Mouse (Mus musculus) lung, postnatal 4 days (tissue): ENCODE measurements around the gene Alpl.

ENCODE experiments used
- DNase-seq, 2 experiments: peaks; one replicate each; pipeline ENCODE4 v3.0.0; 2021

Gene Alpl

GRCm38 (mm10) chr4:137768831-137769230 lies 27.4 kb downstream of the Alpl start:
- DNase-seq, result no peak

- no peak for DNase-seq
These were observed 27.8 kb downstream of the Alpl start for GRCm38 (mm10) chr4:137768381-137768780.

GRCm38 (mm10) chr4:137766365-137766764 lies 29.8 kb downstream of the Alpl start:
- DNase-seq, result no peak

GRCm38 (mm10) chr4:137765554-137765971 lies 30.6 kb downstream of the Alpl start:
- no peak for DNase-seq

GRCm38 (mm10) chr4:137764621-137765020 lies 31.6 kb downstream of the Alpl start:
- DNase-seq, result no peak

- DNase-seq, result peak in 1 of 2 experiments; percentile 53
These were observed 32.2 kb downstream of the Alpl start for GRCm38 (mm10) chr4:137763920-137764495.

GRCm38 (mm10) chr4:137762886-137763285 lies 33.3 kb downstream of the Alpl start:
- no peak for DNase-seq

- DNase-seq, result no peak
These were observed 41.7 kb downstream of the Alpl start for GRCm38 (mm10) chr4:137754446-137754845.

- no peak for DNase-seq
These were observed 43.0 kb downstream of the Alpl start for GRCm38 (mm10) chr4:137753199-137753598.

- no peak for DNase-seq
These were observed 43.7 kb downstream of the Alpl start for GRCm38 (mm10) chr4:137752471-137752870.

- DNase-seq, result peak; percentile 46 to 58
These were observed 44.5 kb downstream of the Alpl start for GRCm38 (mm10) chr4:137751717-137752116.

- DNase-seq, result no peak
These were observed 44.9 kb downstream of the Alpl start for GRCm38 (mm10) chr4:137751310-137751709.

- DNase-seq, result peak; percentile 27 to 48
These were observed 46.1 kb downstream of the Alpl start for GRCm38 (mm10) chr4:137750121-137750520.

- DNase-seq, result no peak
These were observed 46.5 kb downstream of the Alpl start for GRCm38 (mm10) chr4:137749680-137750079.

- no peak for DNase-seq
These were observed 47.5 kb downstream of the Alpl start for GRCm38 (mm10) chr4:137748726-137749125.

- DNase-seq, result no peak
These were observed 48.6 kb downstream of the Alpl start for GRCm38 (mm10) chr4:137747590-137747989.

- DNase-seq, result no peak
These were observed 49.1 kb downstream of the Alpl start for GRCm38 (mm10) chr4:137747091-137747490.

GRCm38 (mm10) chr4:137744433-137744918 lies 51.7 kb downstream of the Alpl start:
- peak; percentile 38 to 51 for DNase-seq

GRCm38 (mm10) chr4:137743791-137744190 lies 52.4 kb downstream of the Alpl start:
- no peak for DNase-seq

- no peak for DNase-seq
These were observed 55.8 kb downstream of the Alpl start for GRCm38 (mm10) chr4:137740350-137740749.

GRCm38 (mm10) chr4:137739151-137739923 lies 56.8 kb downstream of the Alpl start:
- peak in 1 of 2 experiments; percentile 34 for DNase-seq

GRCm38 (mm10) chr4:137737760-137738159 lies 58.4 kb downstream of the Alpl start:
- DNase-seq, result no peak

- no peak for DNase-seq
These were observed 59.9 kb downstream of the Alpl start for GRCm38 (mm10) chr4:137736220-137736701.

GRCm38 (mm10) chr4:137733459-137733858 lies 62.7 kb downstream of the Alpl start:
- DNase-seq, result no peak
